In the genomic region with DNA sequence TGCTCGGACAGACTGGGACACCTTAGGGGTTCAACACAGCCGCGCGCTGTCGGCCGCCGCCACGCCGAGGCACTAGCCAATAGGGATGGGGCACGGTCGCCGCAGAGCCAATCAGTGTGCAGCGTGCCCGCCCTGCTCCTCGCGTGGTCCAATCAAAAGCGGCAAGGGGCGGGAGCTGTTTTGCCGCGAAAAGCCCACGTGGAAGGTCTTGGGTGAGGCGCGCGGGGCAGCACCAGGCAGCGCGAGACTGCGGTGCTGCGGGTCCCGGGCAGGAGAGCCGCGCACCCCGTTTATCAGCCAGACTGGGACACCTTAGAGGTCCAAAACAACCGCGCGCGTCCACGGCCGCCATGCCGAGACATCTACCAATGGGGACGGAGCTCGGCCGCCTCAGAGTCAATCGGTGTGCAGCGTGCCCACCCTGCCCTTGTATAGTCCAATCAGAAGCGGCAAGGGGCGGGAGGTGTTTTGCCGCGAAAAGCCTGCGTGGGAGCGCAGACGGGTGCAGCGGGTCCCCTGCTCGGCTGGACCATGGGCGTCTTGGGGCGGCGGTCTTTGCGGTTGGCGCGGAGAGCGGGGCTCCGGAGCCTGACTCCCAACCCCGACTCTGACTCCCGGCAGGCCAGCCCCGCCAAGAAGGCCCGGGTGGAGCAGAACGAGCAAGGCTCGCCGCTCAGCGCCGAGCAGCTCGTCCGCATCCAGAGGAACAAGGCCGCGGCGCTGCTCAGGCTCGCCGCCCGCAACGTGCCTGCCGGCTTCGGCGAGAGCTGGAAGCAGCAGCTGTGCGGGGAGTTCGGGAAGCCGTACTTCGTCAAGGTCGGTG, we compare ENCODE assay signal across 8 mouse cellular contexts. TPM values are rescaled to one million over a fixed set of nuclear protein-coding genes. Genes with fewer than 3 reads are reported as not detected.
DNase-seq lines count a peak whose midpoint lies in the region; ATAC-seq and TF ChIP-seq lines count a peak whose summit lies in the region.

No protein-coding gene starts in this region.

- no peaks in the 10 kb centered on the region for H3K36me3 ChIP-seq in hindbrain, postnatal 0 days (ENCODE audit: insufficient read depth, low read length)
- no peaks in the 10 kb centered on the region for H3K36me3 ChIP-seq in macrophage (ENCODE audit: inconsistent target)

- no peak for TF ChIP-seq CTCF in gastrocnemius, adult 2 months (IDR thresholded peaks at IDR 0.05)
- TF ChIP-seq CTCF in hindbrain, postnatal 0 days (IDR thresholded peaks at IDR 0.05; ENCODE audit: low read depth), result no peak
- no peak for TF ChIP-seq CTCF in left cerebral cortex, adult 2 months (IDR thresholded peaks at IDR 0.05)

- under 1% methylated on average over 86 of the region's 87 CpGs for WGBS in hindbrain, postnatal 0 days
- WGBS in macrophage (ENCODE audit: missing documents), result 1% methylated on average over 72 of the region's 87 CpGs

- H3K4me3 ChIP-seq in gastrocnemius, adult 2 months, result peak overlapping the region; percentile 94
- peak overlapping the region; percentile 80 for H3K4me3 ChIP-seq in hindbrain, postnatal 0 days (ENCODE audit: low read length)
- H3K4me3 ChIP-seq in left cerebral cortex, adult 2 months, result peak overlapping the region; percentile 76
- peak overlapping the region; percentile 28 for H3K4me3 ChIP-seq in macrophage (ENCODE audit: inconsistent target)

- no peaks in the 10 kb centered on the region for H3K79me2 ChIP-seq in macrophage (ENCODE audit: inconsistent target)

- peak; percentile 96 for DNase-seq in gastrocnemius, adult 2 months
- DNase-seq in hindbrain, postnatal 0 days (ENCODE audit: low spot score), result peak; percentile 94
- peak; percentile 89 to 93 for DNase-seq in left cerebral cortex, adult 2 months (ENCODE audit: extremely low spot score in 1 of 2, low spot score in 2 of 2)
- peak; percentile 83 for DNase-seq in retina, postnatal 7 days (ENCODE audit: low read depth, low spot score)
- DNase-seq in urinary bladder, adult 18-20 months (ENCODE audit: low spot score in 2 of 2), result peak; percentile 84 to 91

- peak; percentile 84 for ATAC-seq in activated CD4-positive, CD25-positive, alpha-beta regulatory T cell, adult 4 months
- peak; percentile 73 for ATAC-seq in common myeloid progenitor, adult 5-6 weeks (replicated peaks; ENCODE audit: low read depth, poor library complexity, severe bottlenecking)
- ATAC-seq in hindbrain, postnatal 0 days, result peak; percentile 97

- no peaks in the 10 kb centered on the region for H3K27me3 ChIP-seq in hindbrain, postnatal 0 days (ENCODE audit: insufficient read depth, low read length)

- intact Hi-C loops in gastrocnemius, adult 2 months (cut with DNase I), result loop anchor here (5.0 kb wide), 1 partner anchor 41 kb away; no protein-coding TSS in a partner anchor
- intact Hi-C loops in left cerebral cortex, adult 2 months (cut with DNase I), result loop anchor here (5.0 kb wide), 1 partner anchor 79 kb away; no protein-coding TSS in a partner anchor

- no peaks in the 10 kb centered on the region; the same call in 1 of the 2 replicates for H3K4me1 ChIP-seq in hindbrain, postnatal 0 days (ENCODE audit: insufficient read depth, low read length)

- peak overlapping the region; percentile 90 for H3K27ac ChIP-seq in gastrocnemius, adult 2 months
- peak overlapping the region; percentile 56; the same call in 1 of the 2 replicates for H3K27ac ChIP-seq in hindbrain, postnatal 0 days
- peak overlapping the region; percentile 1; the same call in 1 of the 2 replicates for H3K27ac ChIP-seq in left cerebral cortex, adult 2 months
- H3K27ac ChIP-seq in macrophage, result no peak overlapping the region

- no peaks in the 10 kb centered on the region for H3K9me3 ChIP-seq in hindbrain, postnatal 0 days (ENCODE audit: low read length)

- H3K9ac ChIP-seq in hindbrain, postnatal 0 days (replicated peaks; ENCODE audit: low read length), result peak overlapping the region; percentile 52

- H3K4me2 ChIP-seq in hindbrain, postnatal 0 days (ENCODE audit: low read depth, low read length), result peak overlapping the region; percentile 98

RNA-seq across cellular contexts. Expression of gene Ung, which starts 0.7 kb away (rescaled TPM):
- polyA plus RNA-seq in activated CD4-positive, CD25-positive, alpha-beta regulatory T cell, adult 4 months (2017; shearing (Covaris generic)), result 1 to 10 TPM; 6.5 to 9.0 TPM
- 27.6 and 35.1 TPM in 2 replicates for total RNA-seq in common myeloid progenitor, adult 5-6 weeks (2017)
- 10 to 100 TPM in 1 of 2 experiments, 1 to 10 TPM in 1; 9.2 to 10.5 TPM for total RNA-seq in gastrocnemius, adult 2 months (2021)
- 13.8 and 15.5 TPM in 2 replicates for total RNA-seq in hindbrain, postnatal 0 days (2014; rRNA removed)
- polyA plus RNA-seq in hindbrain, postnatal 0 days (2015; fragmentation: Nextera tagmentation; extraction: Ambion mirVana), result 13.8 and 14.0 TPM in 2 replicates
- total RNA-seq in left cerebral cortex, adult 2 months (2021), result 1 to 10 TPM; 2.6 to 3.1 TPM
- 1 to 10 TPM in 12 of 26 experiments, under 1 TPM in 9, not detected in 5; 0.26 to 2.6 (median 1.1) TPM for total RNA-seq in macrophage (2018; cell fraction: chromatin; rRNA removed)
- 1 to 10 TPM in 14 of 26 experiments, under 1 TPM in 12; 0.38 to 1.9 (median 1.1) TPM for total RNA-seq in macrophage (2018; cell fraction: cytosol; rRNA removed)
- 10 to 100 TPM in 1 of 26 experiments, 1 to 10 TPM in 9, under 1 TPM in 14, not detected in 2; 0.30 to 10.5 (median 0.91) TPM for total RNA-seq in macrophage (2018; cell fraction: nucleus; rRNA removed)
- polyA plus RNA-seq in macrophage (2018), result 0.70 to 14.0 TPM (median 3.2 TPM) in 3 replicates

RNA-seq across cellular contexts. Expression of gene Alkbh2, which starts 2.9 kb away (rescaled TPM):
- 1 to 10 TPM; 2.8 to 5.1 TPM for polyA plus RNA-seq in activated CD4-positive, CD25-positive, alpha-beta regulatory T cell, adult 4 months (2017; shearing (Covaris generic))
- 3.6 and 11.5 TPM in 2 replicates for total RNA-seq in common myeloid progenitor, adult 5-6 weeks (2017)
- under 1 TPM; 0.28 to 0.61 TPM for total RNA-seq in gastrocnemius, adult 2 months (2021)
- 3.1 and 9.5 TPM in 2 replicates for total RNA-seq in hindbrain, postnatal 0 days (2014; rRNA removed)
- 7.6 and 8.0 TPM in 2 replicates for polyA plus RNA-seq in hindbrain, postnatal 0 days (2015; fragmentation: Nextera tagmentation; extraction: Ambion mirVana)
- 1 to 10 TPM; 5.9 to 7.2 TPM for total RNA-seq in left cerebral cortex, adult 2 months (2021)
- 1 to 10 TPM in 13 of 26 experiments, under 1 TPM in 2, not detected in 11; 0.88 to 3.6 (median 1.5) TPM for total RNA-seq in macrophage (2018; cell fraction: chromatin; rRNA removed)
- 1 to 10 TPM in 23 of 26 experiments, under 1 TPM in 3; 0.72 to 3.4 (median 2.2) TPM for total RNA-seq in macrophage (2018; cell fraction: cytosol; rRNA removed)
- 1 to 10 TPM in 14 of 26 experiments, under 1 TPM in 4, not detected in 8; 0.63 to 4.8 (median 1.6) TPM for total RNA-seq in macrophage (2018; cell fraction: nucleus; rRNA removed)
- polyA plus RNA-seq in macrophage (2018), result 0.95 to 4.5 TPM (median 3.3 TPM) in 3 replicates

RNA-seq across cellular contexts. Expression of gene Acacb, which starts 15.4 kb away (rescaled TPM):
- 1 to 10 TPM in 1 of 2 experiments, under 1 TPM in 1; 0.95 to 3.1 TPM for polyA plus RNA-seq in activated CD4-positive, CD25-positive, alpha-beta regulatory T cell, adult 4 months (2017; shearing (Covaris generic))
- total RNA-seq in common myeloid progenitor, adult 5-6 weeks (2017), result 0.49 and 0.87 TPM in 2 replicates
- total RNA-seq in gastrocnemius, adult 2 months (2021), result 100 to 1,000 TPM; 177 to 191 TPM
- 3.4 and 7.0 TPM in 2 replicates for total RNA-seq in hindbrain, postnatal 0 days (2014; rRNA removed)
- 5.1 and 6.1 TPM in 2 replicates for polyA plus RNA-seq in hindbrain, postnatal 0 days (2015; fragmentation: Nextera tagmentation; extraction: Ambion mirVana)
- 1 to 10 TPM; 4.4 to 5.3 TPM for total RNA-seq in left cerebral cortex, adult 2 months (2021)
- total RNA-seq in macrophage (2018; cell fraction: chromatin; rRNA removed), result 1 to 10 TPM; 2.0 to 7.4 (median 3.6) TPM
- total RNA-seq in macrophage (2018; cell fraction: cytosol; rRNA removed), result 1 to 10 TPM in 2 of 26 experiments, under 1 TPM in 24; 0.19 to 1.3 (median 0.54) TPM
- total RNA-seq in macrophage (2018; cell fraction: nucleus; rRNA removed), result 1 to 10 TPM in 19 of 26 experiments, under 1 TPM in 7; 0.41 to 3.9 (median 1.5) TPM
- 0.17 to 0.30 TPM (median 0.29 TPM) in 3 replicates for polyA plus RNA-seq in macrophage (2018)

RNA-seq across cellular contexts. Expression of gene Svop, which starts 39.5 kb away (rescaled TPM):
- polyA plus RNA-seq in activated CD4-positive, CD25-positive, alpha-beta regulatory T cell, adult 4 months (2017; shearing (Covaris generic)), result not detected
- not detected in 2 replicates for total RNA-seq in common myeloid progenitor, adult 5-6 weeks (2017)
- not detected for total RNA-seq in gastrocnemius, adult 2 months (2021)
- total RNA-seq in hindbrain, postnatal 0 days (2014; rRNA removed), result 159 and 173 TPM in 2 replicates
- 73.8 and 81.3 TPM in 2 replicates for polyA plus RNA-seq in hindbrain, postnatal 0 days (2015; fragmentation: Nextera tagmentation; extraction: Ambion mirVana)
- 100 to 1,000 TPM; 172 to 190 TPM for total RNA-seq in left cerebral cortex, adult 2 months (2021)
- not detected for total RNA-seq in macrophage (2018; cell fraction: chromatin; rRNA removed)
- not detected for total RNA-seq in macrophage (2018; cell fraction: cytosol; rRNA removed)
- not detected for total RNA-seq in macrophage (2018; cell fraction: nucleus; rRNA removed)
- polyA plus RNA-seq in macrophage (2018), result not detected in 3 replicates

Comparison
In these comparisons a context has a peak if more than half of its experiments do, and no peak if none do; other contexts are left out.
1. H3K4me3 ChIP-seq: peak in every context shown above with its lines; median percentile 94 in gastrocnemius, adult 2 months; 80 in hindbrain, postnatal 0 days; 76 in left cerebral cortex, adult 2 months; 28 in macrophage.
2. RNA of gene Acacb, which starts 15.4 kb away (total RNA-seq): 177 to 191 TPM in gastrocnemius, adult 2 months; 3.4 to 7.0 TPM in hindbrain, postnatal 0 days, 4.4 to 5.3 TPM in left cerebral cortex, adult 2 months and 0.49 to 0.87 TPM in common myeloid progenitor, adult 5-6 weeks; every median in the first group is over 10 times any median in the second.
3. Peak in every context shown above with its lines, with median percentiles within 50 percentile points of each other: ATAC-seq and DNase-seq.